Mouse (Mus musculus) layer of hippocampus, adult 8-10 months (tissue): Measurements from ENCODE around the gene Nosip. TPM values are rescaled to one million over a fixed set of nuclear protein-coding genes. Genes with fewer than 3 reads are reported as not detected.
"Not testable (repeated sequence)": the region's sequence is repeated elsewhere in the genome, so short reads cannot be mapped to it uniquely, and the experiment has no call there.

Experiments
- DNase-seq, 2 experiments: peaks; one replicate each; pipeline ENCODE4 v3.0.0; 2022; ENCODE audit warnings: low spot score in 2 of 2
- total RNA-seq, 4 experiments: library from RNA; stranded (reverse); gene quantifications; 2 replicates each; pipeline ENCODE4 v1.2.4; 2022

Gene Nosip
- 10 to 100 TPM; 42.2 to 53.5 (median 49.8) TPM for total RNA-seq

DNA sequence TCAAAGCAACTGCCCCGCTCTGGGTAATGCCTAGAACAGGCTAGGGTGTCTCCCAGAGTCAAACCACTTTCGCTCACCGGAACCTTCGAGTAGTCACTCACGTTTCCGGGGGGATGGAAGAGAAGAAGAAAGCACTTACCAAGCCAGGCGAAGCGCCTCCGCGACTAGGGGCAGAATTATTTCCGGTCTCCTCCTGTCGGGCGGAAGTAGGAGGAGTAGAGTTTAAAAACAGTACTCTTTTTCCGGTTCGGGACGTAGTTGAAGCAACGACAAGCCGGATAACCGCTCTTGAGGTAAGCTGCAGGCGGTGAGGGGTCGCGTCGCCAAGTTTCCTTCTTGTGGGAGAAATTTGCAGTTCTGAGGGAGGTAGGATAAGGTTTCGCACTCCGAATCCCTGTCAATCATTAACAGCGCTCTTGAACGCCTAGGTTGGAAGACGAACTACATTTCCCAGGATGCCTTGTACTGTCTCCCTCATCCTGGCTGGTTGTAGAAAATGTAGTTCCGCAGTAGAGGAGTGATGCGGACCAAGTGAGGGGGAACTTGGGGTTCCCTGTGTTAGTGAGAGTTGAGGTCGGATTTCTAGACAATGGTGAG lies at the start of gene Nosip, which contains the start of gene Prrg2:
Gene Nosip, plus strand, starts transcription at position 191 of the 597 bp plus-strand sequence.
Gene Prrg2, minus strand, starts transcription at position 439 of the 597 bp plus-strand sequence.
- peak; percentile 94 to 95 for DNase-seq

- DNase-seq, result no peak
Observed at GRCm38 (mm10) chr7:45012824-45013223, 49.4 kb upstream of the Nosip start.

DNA sequence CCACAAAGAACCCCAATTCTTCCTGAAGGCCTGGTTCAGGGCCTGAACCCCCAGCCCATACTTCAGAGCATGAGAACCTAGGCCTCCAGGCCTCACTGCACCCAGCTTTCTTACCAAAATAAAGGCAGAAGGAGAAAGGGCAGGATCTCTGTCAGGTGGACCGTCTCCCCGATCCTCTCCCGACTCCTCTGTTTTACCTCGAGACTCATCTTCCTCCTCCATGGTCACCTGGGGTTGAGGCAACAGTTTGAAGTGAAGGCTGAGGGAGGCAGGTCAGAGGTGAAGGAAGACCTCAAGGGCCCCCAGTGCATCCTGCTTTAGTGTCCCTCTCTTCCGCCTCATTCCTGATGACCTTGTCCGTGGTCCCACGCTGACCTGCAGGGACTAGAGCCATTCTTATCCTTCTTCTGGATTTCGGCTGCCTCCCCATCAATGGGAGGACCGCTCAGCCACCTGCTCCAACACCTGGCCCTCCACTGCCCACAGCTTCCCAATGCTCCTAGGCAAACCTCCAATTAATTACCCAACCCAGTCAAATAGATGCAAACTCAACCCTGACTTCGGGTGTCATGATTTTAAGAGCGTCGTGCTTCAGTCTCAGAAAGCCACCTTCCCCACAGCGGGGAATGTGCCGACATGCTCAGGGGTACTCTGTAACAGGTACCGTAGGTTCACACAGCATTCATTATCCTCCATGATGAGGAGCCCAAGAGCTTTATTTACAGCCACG lies 48.7 kb upstream of the Nosip start:
- no peak for DNase-seq

- no peak for DNase-seq
Observed at GRCm38 (mm10) chr7:45014096-45014451, 48.2 kb upstream of the Nosip start.

DNA sequence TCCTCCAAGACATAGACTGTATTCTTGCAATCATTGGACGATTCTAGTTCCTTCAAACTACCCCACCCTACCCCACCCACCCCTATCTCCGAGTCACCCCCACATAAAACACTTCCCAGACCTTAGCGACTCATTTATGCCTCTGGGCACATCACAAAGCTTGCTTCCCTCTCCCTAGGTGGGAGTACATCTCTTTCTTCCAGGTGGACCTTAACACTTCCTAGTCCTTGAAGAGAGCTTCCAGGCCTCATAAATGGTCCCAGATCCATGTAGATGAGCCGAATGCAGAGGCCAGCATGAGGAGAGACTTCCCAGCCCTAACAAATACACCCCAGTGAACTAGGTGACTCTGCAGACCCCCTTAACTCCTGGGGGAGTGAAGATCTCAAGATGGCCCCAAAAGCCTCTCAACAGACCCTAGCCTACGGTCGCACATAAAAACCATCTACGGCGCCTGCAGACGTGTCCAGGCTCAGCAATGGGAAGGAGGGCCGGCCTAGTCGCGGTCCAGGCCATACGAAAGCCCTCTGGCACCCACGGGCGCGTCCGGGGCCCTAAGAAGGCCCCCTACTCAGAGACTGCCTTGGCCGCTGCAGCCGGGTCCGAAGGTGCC lies 46.8 kb upstream of the Nosip start:
- no peak for DNase-seq

DNA sequence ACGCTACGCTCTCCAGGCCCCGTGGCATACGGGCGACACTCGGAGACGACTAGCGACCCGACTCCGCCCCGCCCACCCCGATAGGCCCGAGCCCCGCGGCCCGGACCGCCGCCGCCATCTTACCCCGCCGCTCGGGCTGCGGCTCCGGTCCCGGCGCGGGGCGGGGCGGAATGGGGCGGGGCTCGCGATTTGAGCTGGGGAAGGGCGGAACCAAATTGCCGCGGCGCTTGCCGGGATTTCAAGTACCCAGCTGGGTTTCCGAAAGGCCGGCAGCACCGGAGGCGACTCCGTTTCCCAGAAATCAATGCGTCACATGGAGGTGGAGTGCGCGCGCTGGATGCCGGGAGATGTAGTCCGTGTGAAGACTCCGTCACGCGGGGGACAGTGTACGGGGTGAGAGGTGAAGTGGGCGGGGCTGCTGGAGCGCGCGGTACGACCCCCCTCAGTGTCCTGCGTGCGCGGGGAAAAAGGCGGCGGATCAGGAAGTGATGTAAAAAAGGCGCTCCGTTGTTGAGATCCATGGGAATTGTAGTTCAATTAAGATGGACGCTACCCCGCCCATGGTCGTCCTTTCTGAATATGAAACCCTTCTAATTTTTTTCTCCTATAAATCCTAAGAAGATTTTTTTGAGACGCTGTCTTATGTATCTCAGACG lies 46.1 kb upstream of the Nosip start, which contains the start of gene Scaf1:
Gene Scaf1, minus strand, starts transcription at position 407 of the 656 bp plus-strand sequence.
- peak; percentile 100 for DNase-seq

GRCm38 (mm10) chr7:45016761-45017160 lies 45.5 kb upstream of the Nosip start:
- DNase-seq, result no peak

GRCm38 (mm10) chr7:45017242-45018061 lies 44.8 kb upstream of the Nosip start, which contains the start of gene Rras:
Gene Rras, plus strand, starts transcription at chr7:45017961.
- peak; percentile 85 to 92 for DNase-seq

- no peak for DNase-seq
Observed at GRCm38 (mm10) chr7:45019031-45019571, 43.1 kb upstream of the Nosip start.

DNA sequence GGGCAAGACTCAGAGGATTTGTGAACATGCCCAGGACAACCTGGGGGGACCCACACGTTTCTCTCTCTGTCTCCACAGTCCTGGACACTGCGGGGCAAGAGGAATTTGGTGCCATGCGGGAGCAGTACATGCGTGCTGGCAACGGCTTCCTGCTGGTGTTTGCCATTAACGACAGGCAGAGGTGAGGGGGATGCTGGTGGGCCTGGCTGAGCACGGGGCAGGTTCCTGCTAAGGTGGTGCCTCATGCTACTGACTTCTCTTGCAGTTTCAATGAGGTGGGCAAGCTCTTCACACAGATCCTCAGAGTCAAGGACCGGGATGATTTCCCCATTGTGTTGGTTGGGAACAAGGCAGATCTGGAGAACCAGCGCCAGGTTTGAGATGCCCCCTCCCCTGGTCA lies 42.0 kb upstream of the Nosip start:
- DNase-seq, result no peak

GRCm38 (mm10) chr7:45023711-45024110 lies 38.5 kb upstream of the Nosip start:
- DNase-seq, result not testable (repeated sequence)

- no peak for DNase-seq
Observed at GRCm38 (mm10) chr7:45024281-45025248, 37.7 kb upstream of the Nosip start.

- DNase-seq, result no peak
Observed at GRCm38 (mm10) chr7:45025601-45026220, 36.5 kb upstream of the Nosip start.

DNA sequence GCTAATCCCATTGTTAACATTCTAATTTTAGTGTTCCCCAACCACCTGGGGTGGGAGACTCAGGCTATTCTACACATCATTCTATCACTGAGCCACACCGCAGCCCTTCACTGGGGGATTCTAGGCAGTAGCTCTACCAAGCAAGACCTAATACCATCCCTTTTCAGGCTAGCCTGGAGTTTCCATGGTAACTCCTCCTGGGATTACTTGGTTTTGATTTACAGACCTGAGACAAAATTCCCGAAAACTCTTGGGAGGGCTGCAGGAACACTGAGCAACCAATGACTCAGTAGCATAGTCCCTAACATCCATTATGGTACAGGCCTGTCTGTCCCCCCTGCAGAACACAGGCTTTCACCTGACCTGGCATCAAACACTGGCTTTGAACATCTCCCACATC lies 36.0 kb upstream of the Nosip start:
- DNase-seq, result no peak

DNA sequence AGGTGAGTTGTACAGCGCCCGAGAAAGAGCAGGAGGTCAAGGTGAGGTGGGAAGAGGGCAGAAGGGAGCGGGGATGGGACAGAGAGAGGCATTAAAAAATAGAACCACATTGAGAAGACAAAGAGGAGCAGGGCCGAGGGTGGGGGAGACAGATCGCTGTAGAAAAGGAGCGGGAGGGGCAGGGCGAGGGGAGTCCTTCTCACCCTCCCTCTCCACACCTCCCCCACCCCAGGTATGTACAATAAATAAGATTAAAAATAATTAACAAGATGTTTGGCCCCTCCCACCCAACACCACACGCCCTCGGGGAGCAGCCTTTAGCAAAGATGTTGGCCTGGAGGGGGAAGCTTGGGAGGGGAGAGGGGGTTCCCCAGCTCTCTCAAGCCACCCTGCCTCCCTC lies 34.5 kb upstream of the Nosip start:
- no peak for DNase-seq

- no peak for DNase-seq
Observed at GRCm38 (mm10) chr7:45028351-45028750, 33.9 kb upstream of the Nosip start.

- no peak for DNase-seq
Observed at GRCm38 (mm10) chr7:45029995-45030394, 32.2 kb upstream of the Nosip start.

DNA sequence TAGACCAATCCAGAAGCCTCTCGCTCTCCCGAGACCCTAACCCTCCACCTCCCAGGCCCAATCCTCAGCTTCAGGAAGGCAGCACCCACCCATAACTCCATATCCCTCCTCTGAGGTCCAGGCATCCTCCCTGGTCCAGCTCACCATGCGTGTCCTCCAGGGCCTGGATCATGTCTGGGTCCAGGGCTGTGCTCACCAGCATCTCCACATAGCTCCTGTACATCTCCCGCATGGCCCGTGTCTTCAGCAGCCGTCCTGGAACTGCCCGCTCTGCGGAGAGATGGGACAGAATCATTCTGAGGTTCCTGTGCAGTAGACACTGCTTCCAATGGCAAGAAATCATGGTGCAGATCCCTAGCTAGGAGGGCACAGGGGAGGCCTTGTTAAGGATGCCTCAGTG lies 31.4 kb upstream of the Nosip start:
- no peak for DNase-seq

GRCm38 (mm10) chr7:45033722-45034359 lies 28.4 kb upstream of the Nosip start:
- DNase-seq, result no peak
